ENCODE assay signal across 12 mouse cellular contexts in genomic region chr11:87750521-87750920, GRCm38 (mm10). TPM values are rescaled to one million over a fixed set of nuclear protein-coding genes. Genes with fewer than 3 reads are reported as not detected.
A peak's percentile ranks its signal among the peaks of the same experiment; 100 is the strongest.
DNase-seq lines count a peak whose midpoint lies in the region; ATAC-seq and TF ChIP-seq lines count a peak whose summit lies in the region.
"Had no signal": no experiment of that assay in that cellular context is flagged by ENCODE, and none has a peak within 500 bp of the region (broad histone marks: within the 10 kb centered on the region; RNA-seq: fewer than 3 reads in every experiment).

No protein-coding gene starts in this region.

- no peaks in the 10 kb centered on the region for H3K9me3 ChIP-seq in stomach, embryonic 16.5 days (replicated peaks; ENCODE audit: control insufficient read depth, low read length)
- H3K9me3 ChIP-seq in stomach, postnatal 0 days (ENCODE audit: control insufficient read depth, low read length), result no peaks in the 10 kb centered on the region
- H3K9me3 ChIP-seq: forebrain, embryonic 15.5 days had no signal

- peaks cover 15% of the 10 kb centered on the region; the same call in 1 of the 2 replicates for H3K4me1 ChIP-seq in stomach, embryonic 16.5 days (ENCODE audit: control insufficient read depth, insufficient read depth, low read length)
- no peaks in the 10 kb centered on the region for H3K4me1 ChIP-seq in stomach, postnatal 0 days (replicated peaks; ENCODE audit: control insufficient read depth, insufficient read depth)
- H3K4me1 ChIP-seq: forebrain, embryonic 15.5 days had no signal

- ATAC-seq in stomach, embryonic 16.5 days (ENCODE audit: insufficient read depth, low FRiP score), result no peak
- ATAC-seq in stomach, postnatal 0 days (ENCODE audit: low FRiP score, low TSS enrichment), result no peak
- ATAC-seq: forebrain, embryonic 15.5 days had no signal

- H3K27me3 ChIP-seq in stomach, embryonic 16.5 days (ENCODE audit: control insufficient read depth, insufficient read depth, low read length), result no peaks in the 10 kb centered on the region
- no peaks in the 10 kb centered on the region for H3K27me3 ChIP-seq in stomach, postnatal 0 days (ENCODE audit: control insufficient read depth, insufficient read depth, low read length)
- no peaks in the 10 kb centered on the region for H3K27me3 ChIP-seq in myocyte (ENCODE audit: control insufficient read depth, insufficient read depth, insufficient read length)

- H3K4me3 ChIP-seq in gastrocnemius, adult 2 months, result no peak overlapping the region
- H3K4me3 ChIP-seq in stomach, embryonic 16.5 days (replicated peaks; ENCODE audit: low read length), result no peak overlapping the region
- H3K4me3 ChIP-seq in stomach, postnatal 0 days (ENCODE audit: low read depth, low read length), result no peak overlapping the region
- H3K4me3 ChIP-seq in myocyte, result no peak overlapping the region
- H3K4me3 ChIP-seq: forebrain, embryonic 15.5 days had no signal

- no peak for TF ChIP-seq POLR2A in myocyte (IDR thresholded peaks at IDR 0.05; ENCODE audit: insufficient read length, low read depth)

- TF ChIP-seq CTCF in gastrocnemius, adult 2 months (IDR thresholded peaks at IDR 0.05), result no peak
- no peak for TF ChIP-seq CTCF in stomach, postnatal 0 days (IDR thresholded peaks at IDR 0.05; ENCODE audit: low read depth)

- H3K27ac ChIP-seq in gastrocnemius, adult 2 months, result peak overlapping the region; percentile 25; the same call in 1 of the 2 replicates
- peak overlapping the region; percentile 64; the same call in 1 of the 2 replicates for H3K27ac ChIP-seq in stomach, embryonic 16.5 days (ENCODE audit: low read length)
- no peak overlapping the region for H3K27ac ChIP-seq in stomach, postnatal 0 days (replicated peaks)
- H3K27ac ChIP-seq: forebrain, embryonic 15.5 days had no signal

- no peaks in the 10 kb centered on the region for H3K36me3 ChIP-seq in stomach, embryonic 16.5 days (ENCODE audit: control insufficient read depth, insufficient read depth, low read length)
- no peaks in the 10 kb centered on the region for H3K36me3 ChIP-seq in stomach, postnatal 0 days (ENCODE audit: control insufficient read depth, insufficient read depth, low read length)
- H3K36me3 ChIP-seq in myocyte (ENCODE audit: control insufficient read depth, insufficient read depth), result peaks cover 3% of the 10 kb centered on the region
- H3K36me3 ChIP-seq: forebrain, embryonic 15.5 days had no signal

- no peak overlapping the region for H3K9ac ChIP-seq in stomach, embryonic 16.5 days (ENCODE audit: low read length)
- H3K9ac ChIP-seq in stomach, postnatal 0 days (ENCODE audit: low read length), result no peak overlapping the region
- H3K9ac ChIP-seq: forebrain, embryonic 15.5 days had no signal

- H3K4me2 ChIP-seq in stomach, embryonic 16.5 days (ENCODE audit: low read depth, low read length), result no peak overlapping the region
- H3K4me2 ChIP-seq in stomach, postnatal 0 days (replicated peaks; ENCODE audit: low read depth), result no peak overlapping the region
- peak overlapping the region; percentile 92 for H3K4me2 ChIP-seq in myocyte (ENCODE audit: low read depth)
- H3K4me2 ChIP-seq: forebrain, embryonic 15.5 days had no signal

- WGBS in stomach, embryonic 16.5 days, result 70% methylated on average over 3 of the region's 3 CpGs
- 65% methylated on average over 3 of the region's 3 CpGs for WGBS in stomach, postnatal 0 days

- intact Hi-C loops in gastrocnemius, adult 2 months (cut with DNase I), result no loop called here

- no peak for TF ChIP-seq EP300 in stomach, postnatal 0 days (optimal IDR thresholded peaks at IDR 0.05)

- H3K79me2 ChIP-seq in myocyte (ENCODE audit: control insufficient read depth, insufficient read depth), result no peaks in the 10 kb centered on the region

- no peak overlapping the region for H3ac ChIP-seq in myocyte (ENCODE audit: control insufficient read depth, insufficient read length)

- DNase-seq in gastrocnemius, adult 2 months, result no peak
- no peak for DNase-seq in gastrocnemius, adult 18-20 months (ENCODE audit: low spot score)
- no peak for DNase-seq in stomach, postnatal 0 days (ENCODE audit: low spot score)
- no peak for DNase-seq in adrenal gland, adult 8-10 months
- no peak for DNase-seq in layer of hippocampus, adult 11-12 months (ENCODE audit: low spot score)
- no peak for DNase-seq in layer of hippocampus, adult 9-11 months
- DNase-seq: kidney, adult 18-20 months; right cerebral cortex, postnatal 25 days had no signal

TF ChIP-seq in myocyte, 11 proteins besides CTCF, POLR2A, EP300 and RAD21:
- TF ChIP-seq E2F4 (IDR thresholded peaks at IDR 0.05; ENCODE audit: insufficient read depth) (no peak), TCF12 (IDR thresholded peaks at IDR 0.05; ENCODE audit: insufficient read depth, poor library complexity, severe bottlenecking) (no peak)

RNA-seq across cellular contexts. Expression of gene Tspoap1, which starts 9.8 kb away (rescaled TPM):
- total RNA-seq in gastrocnemius, adult 2 months (2021), result not detected
- not detected for total RNA-seq in gastrocnemius, adult 18-20 months (2021)
- polyA plus RNA-seq in stomach, embryonic 16.5 days (2015; fragmentation: Nextera tagmentation; extraction: Ambion mirVana), result 1.5 and 1.7 TPM in 2 replicates
- polyA plus RNA-seq in stomach, postnatal 0 days (2015; fragmentation: Nextera tagmentation; extraction: Ambion mirVana), result 0.56 and 0.70 TPM in 2 replicates
- polyA plus RNA-seq in myocyte (2012; fragmentation: generic; extraction: Trizol), result 0.04 TPM
- 10 to 100 TPM in 2 of 4 experiments, 1 to 10 TPM in 2; 5.9 to 32.3 (median 18.0) TPM for total RNA-seq in adrenal gland, adult 8-10 months (2022)

RNA-seq across cellular contexts. Expression of gene Supt4a, which starts 13.2 kb away (rescaled TPM):
- 10 to 100 TPM; 36.8 TPM for total RNA-seq in gastrocnemius, adult 2 months (2021)
- total RNA-seq in gastrocnemius, adult 18-20 months (2021), result 10 to 100 TPM; 33.5 to 36.3 TPM
- 116 and 119 TPM in 2 replicates for polyA plus RNA-seq in stomach, embryonic 16.5 days (2015; fragmentation: Nextera tagmentation; extraction: Ambion mirVana)
- polyA plus RNA-seq in stomach, postnatal 0 days (2015; fragmentation: Nextera tagmentation; extraction: Ambion mirVana), result 119 and 121 TPM in 2 replicates
- polyA plus RNA-seq in myocyte (2012; fragmentation: generic; extraction: Trizol), result 159 TPM
- 10 to 100 TPM; 73.7 to 85.1 (median 84.2) TPM for total RNA-seq in adrenal gland, adult 8-10 months (2022)

RNA-seq across cellular contexts. Expression of gene Mpo, which starts 42.9 kb away (rescaled TPM):
- not detected for total RNA-seq in gastrocnemius, adult 2 months (2021)
- not detected for total RNA-seq in gastrocnemius, adult 18-20 months (2021)
- polyA plus RNA-seq in stomach, embryonic 16.5 days (2015; fragmentation: Nextera tagmentation; extraction: Ambion mirVana), result 17.4 and 19.0 TPM in 2 replicates
- 0.52 and 0.74 TPM in 2 replicates for polyA plus RNA-seq in stomach, postnatal 0 days (2015; fragmentation: Nextera tagmentation; extraction: Ambion mirVana)
- polyA plus RNA-seq in myocyte (2012; fragmentation: generic; extraction: Trizol), result not detected
- not detected for total RNA-seq in adrenal gland, adult 8-10 months (2022)
- total RNA-seq: left cerebral cortex, postnatal 10 days had no signal

Comparison
In these comparisons a context has a peak if more than half of its experiments do, and no peak if none do; other contexts are left out.
1. RNA of gene Tspoap1, which starts 9.8 kb away (total RNA-seq): 5.9 to 32.3 TPM in adrenal gland, adult 8-10 months; not detected in gastrocnemius, adult 18-20 months and not detected in gastrocnemius, adult 2 months; every median in the first group is over 4 times any median in the second.